Mouse (Mus musculus) liver, embryonic 13.5 days (tissue): Measurements from ENCODE around the gene Atg2b. TPM values are rescaled to one million over a fixed set of nuclear protein-coding genes. Genes with fewer than 3 reads are reported as not detected.

Experiments used
- ATAC-seq: fragments of 200-750 bp; cut with Nextera tagmentation; 2 replicates; pipeline ENCODE4 v1.8.0; 2017; ENCODE audit warnings: low read depth, mild to moderate bottlenecking, moderate number of reproducible peaks, moderate library complexity
- DNase-seq: peaks from one replicate; pipeline ENCODE4 v3.0.0; 2022
- H3K27ac ChIP-seq: fragments of 300-500 bp; sonication (generic); 2 replicates; pipeline ENCODE4 v1.5.1; 2015; ENCODE audit warnings: moderate library complexity, mild to moderate bottlenecking, inconsistent platforms
- H3K27me3 ChIP-seq: fragments of 300-500 bp; sonication (generic); 2 replicates; pipeline ENCODE4 v1.6.1; 2015; ENCODE audit warnings: mild to moderate bottlenecking, inconsistent platforms
- H3K36me3 ChIP-seq: fragments of 300-500 bp; sonication (generic); 2 replicates; pipeline ENCODE4 v1.6.1; 2015; ENCODE audit warnings: mild to moderate bottlenecking, inconsistent platforms
- H3K4me1 ChIP-seq: fragments of 300-500 bp; sonication (generic); replicated peaks from 2 replicates; pipeline ENCODE4 v1.6.1; 2015; ENCODE audit warnings: inconsistent platforms
- H3K4me2 ChIP-seq: fragments of 300-500 bp; sonication (generic); 2 replicates; pipeline ENCODE4 v1.6.1; 2015; ENCODE audit warnings: inconsistent platforms, mild to moderate bottlenecking, moderate library complexity
- H3K4me3 ChIP-seq: fragments of 300-500 bp; sonication (generic); replicated peaks from 2 replicates; pipeline ENCODE4 v1.5.1; 2015; ENCODE audit warnings: mild to moderate bottlenecking, inconsistent platforms
- H3K9ac ChIP-seq: fragments of 300-500 bp; sonication (generic); 2 replicates; pipeline ENCODE4 v1.6.1; 2015; ENCODE audit warnings: mild to moderate bottlenecking, inconsistent platforms
- H3K9me3 ChIP-seq: fragments of 300-500 bp; sonication (generic); replicated peaks from 2 replicates; pipeline ENCODE4 v1.6.1; 2016; ENCODE audit warnings: inconsistent platforms
- WGBS: fragments of 180-500 bp; shearing (Covaris S2); methylation state at CpG from one replicate; pipeline ENCODE4 v1.1.7; 2015; ENCODE audit not compliant: insufficient replicate concordance; 5-methylcytosine and 5-hydroxymethylcytosine counted together
- polyA plus RNA-seq: library from polyadenylated mRNA; unstranded; fragments of >200 nt; fragmentation: Nextera tagmentation; extraction: Ambion mirVana; gene quantifications from 2 replicates; pipeline ENCODE4 v1.2.1, GENCODE M21; 2015

Atg2b gene
- 7.5 and 8.2 TPM in 2 replicates for polyA plus RNA-seq

DNA sequence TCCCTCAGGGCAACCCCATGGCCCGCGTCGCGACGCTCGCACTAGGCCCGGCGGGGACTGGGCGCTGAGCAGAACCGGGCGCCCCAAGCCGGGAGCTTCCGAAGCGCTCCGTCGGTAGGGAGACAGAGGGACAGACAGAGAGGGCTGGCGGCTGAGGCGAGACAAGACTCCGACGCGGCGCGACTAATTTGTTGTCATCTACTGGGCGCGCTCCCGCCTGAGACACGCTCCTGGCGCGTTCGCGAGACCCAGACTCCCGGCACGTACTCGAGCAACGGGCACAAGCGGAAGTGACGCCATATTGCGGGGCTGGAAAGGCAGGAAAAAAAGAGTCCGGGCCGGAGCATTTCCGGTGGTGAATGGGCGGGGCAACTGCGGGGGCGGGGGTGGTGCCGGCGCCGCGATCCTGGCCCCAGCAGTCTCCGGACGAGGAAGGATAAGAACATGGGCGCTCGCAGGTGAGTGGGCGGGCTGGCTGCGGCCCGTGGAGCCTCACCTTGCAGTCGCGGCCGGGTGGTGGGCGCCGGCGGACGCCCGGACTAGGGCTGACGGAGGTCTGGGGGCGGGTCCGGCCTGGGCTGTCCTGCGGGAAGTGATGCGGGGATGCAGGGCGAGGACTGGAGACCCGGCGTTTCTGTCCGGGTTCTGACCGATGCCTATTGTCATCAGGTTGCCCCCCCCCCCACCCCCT is at the start of gene Atg2b:
Atg2b (minus strand) TSS at position 211 of the 691 bp plus-strand sequence.
- under 1% methylated on average over 73 of the region's 73 CpGs for WGBS
- peak; percentile 89 for ATAC-seq
- peaks cover 17% of the 10 kb centered on the region for H3K36me3 ChIP-seq
- peak within 1 kb of the TSS; percentile 93 for H3K4me2 ChIP-seq
- no peaks in the 10 kb centered on the region for H3K9me3 ChIP-seq
- H3K27ac ChIP-seq, result peak within 1 kb of the TSS; percentile 95
- peak; percentile 94 for DNase-seq
- H3K4me1 ChIP-seq, result peaks cover 51% of the 10 kb centered on the region
- H3K9ac ChIP-seq, result peak within 1 kb of the TSS; percentile 96
- no peaks in the 10 kb centered on the region for H3K27me3 ChIP-seq
- H3K4me3 ChIP-seq, result peak within 1 kb of the TSS; percentile 99

- whole genome bisulfite sequencing, result 76% methylated on average over 9 of the region's 9 CpGs
Observed at GRCm38 (mm10) chr12:105733370-105734159, 48.6 kb upstream of the Atg2b start.

DNA sequence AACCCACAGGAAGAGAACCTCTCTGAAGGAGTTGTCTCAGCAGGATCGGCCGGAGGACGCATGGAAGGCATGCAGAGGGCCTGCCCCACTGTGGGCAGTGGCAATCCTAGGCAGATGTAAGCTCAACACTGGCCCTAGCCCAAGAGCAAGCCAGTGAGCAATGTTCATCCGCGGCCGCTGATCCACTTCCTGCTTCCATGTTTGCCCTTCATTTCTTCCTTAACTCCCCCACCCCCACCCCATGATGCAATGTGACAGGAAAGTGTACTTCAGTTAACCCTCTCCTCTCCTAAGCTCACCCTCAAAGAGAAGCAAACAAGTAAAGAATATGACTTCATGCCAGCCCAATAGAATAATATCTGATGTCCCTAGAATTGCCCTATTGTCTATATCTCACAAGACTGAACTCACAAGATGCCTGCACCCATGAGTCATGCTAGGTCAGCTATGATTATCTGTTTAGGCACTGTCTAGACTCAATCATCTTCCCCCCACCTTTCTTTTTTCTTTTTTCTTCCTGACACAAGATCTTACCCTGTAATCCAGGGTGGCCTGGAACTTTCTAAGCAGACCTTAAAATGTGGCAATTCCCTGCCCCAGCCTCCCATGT is 45.9 kb upstream of the Atg2b start:
- Histone ChIP-seq H3K4me3 (no peak overlapping the region), H3K9me3 (no peaks in the 10 kb centered on the region), H3K36me3 (no peaks in the 10 kb centered on the region), H3K9ac (no peak overlapping the region), H3K27ac (no peak overlapping the region), H3K4me1 (peaks cover 32% of the 10 kb centered on the region), H3K27me3 (no peaks in the 10 kb centered on the region), H3K4me2 (no peak overlapping the region)
- DNase-seq, result no peak
- ATAC-seq, result no peak
- 53% methylated on average over 6 of the region's 6 CpGs for WGBS

More at GRCm38 (mm10) chr12:105733370-105734159, 48.6 kb upstream of the Atg2b start:
- Histone ChIP-seq H3K4me2 (no peak overlapping the region), H3K9ac (no peak overlapping the region), H3K4me1 (peaks cover 18% of the 10 kb centered on the region), H3K9me3 (no peaks in the 10 kb centered on the region), H3K27me3 (no peaks in the 10 kb centered on the region), H3K27ac (no peak overlapping the region), H3K4me3 (no peak overlapping the region), H3K36me3 (no peaks in the 10 kb centered on the region)
- no peak for ATAC-seq
- DNase-seq, result no peak

- Histone ChIP-seq H3K36me3 (no peaks in the 10 kb centered on the region), H3K27ac (peak overlapping the region; percentile 77), H3K9me3 (no peaks in the 10 kb centered on the region), H3K27me3 (no peaks in the 10 kb centered on the region), H3K9ac (no peak overlapping the region), H3K4me2 (peak overlapping the region; percentile 39; the same call in 1 of the 2 replicates), H3K4me1 (peaks cover 60% of the 10 kb centered on the region), H3K4me3 (no peak overlapping the region)
- ATAC-seq (no peak), DNase-seq (peak; percentile 32)
- 15% methylated on average over 8 of the region's 8 CpGs for WGBS
Observed at GRCm38 (mm10) chr12:105727964-105728363, 43.0 kb upstream of the Atg2b start.

DNA sequence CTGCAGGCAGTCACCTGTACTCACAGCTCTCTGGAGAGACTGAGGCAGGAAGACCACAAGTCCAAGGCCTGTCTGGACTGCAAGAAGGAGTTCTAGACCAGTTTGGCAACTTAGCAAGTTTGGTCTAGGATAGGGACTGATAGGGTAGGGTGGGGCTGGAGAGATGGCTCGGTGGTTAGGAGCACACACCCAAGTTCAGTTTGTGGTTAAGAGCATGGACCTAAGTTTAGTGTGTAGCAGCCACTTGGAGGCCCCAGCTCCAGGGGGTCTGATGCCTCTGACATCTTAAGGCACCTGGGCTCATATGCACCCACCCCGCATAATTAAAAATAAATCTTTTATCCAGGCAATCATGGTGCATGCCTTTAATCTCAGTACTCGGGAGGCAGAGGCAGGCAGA is 42.3 kb upstream of the Atg2b start:
- Histone ChIP-seq H3K27me3 (no peaks in the 10 kb centered on the region), H3K27ac (peak overlapping the region; percentile 77)
- 27% methylated on average over 3 of the region's 3 CpGs for WGBS

GRCm38 (mm10) chr12:105725736-105726135 is 40.7 kb upstream of the Atg2b start:
- Histone ChIP-seq H3K27ac (peak overlapping the region; percentile 77), H3K4me3 (no peak overlapping the region), H3K9ac (no peak overlapping the region), H3K9me3 (no peaks in the 10 kb centered on the region), H3K4me1 (peaks cover 57% of the 10 kb centered on the region), H3K36me3 (no peaks in the 10 kb centered on the region), H3K27me3 (no peaks in the 10 kb centered on the region), H3K4me2 (no peak overlapping the region)
- WGBS, result 78% methylated on average over 13 of the region's 13 CpGs
- no peak for ATAC-seq
- no peak for DNase-seq

More for the DNA sequence above, 42.3 kb upstream of the Atg2b start:
- H3K9me3 ChIP-seq, result no peaks in the 10 kb centered on the region
- no peaks in the 10 kb centered on the region for H3K36me3 ChIP-seq
- DNase-seq (peak; percentile 40), ATAC-seq (peak; percentile 86)
- peak overlapping the region; percentile 46; the same call in 1 of the 2 replicates for H3K9ac ChIP-seq
- H3K4me2 ChIP-seq, result peak overlapping the region; percentile 39
- no peak overlapping the region for H3K4me3 ChIP-seq
- peaks cover 62% of the 10 kb centered on the region for H3K4me1 ChIP-seq

DNA sequence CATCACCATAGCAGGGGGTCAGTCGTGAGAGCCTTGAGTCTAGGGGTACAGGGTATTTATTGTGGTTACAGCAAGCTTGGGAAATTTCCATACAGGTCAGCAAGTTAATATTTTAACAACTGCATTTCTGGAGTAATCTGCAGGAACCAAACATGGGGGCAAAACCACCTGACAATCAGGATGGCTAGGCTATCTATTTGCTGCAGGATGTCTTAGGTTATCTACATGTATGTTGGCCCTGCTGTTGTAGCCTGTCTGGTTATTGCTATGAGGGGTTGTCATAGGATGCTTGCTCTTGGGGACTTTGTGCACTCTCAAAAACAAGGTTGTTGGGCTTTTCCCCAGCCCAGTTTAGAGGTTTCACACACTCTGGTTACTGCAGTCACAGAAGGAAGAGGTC is 39.6 kb upstream of the Atg2b start:
- H3K4me2 ChIP-seq, result peak overlapping the region; percentile 32
- H3K27me3 ChIP-seq, result no peaks in the 10 kb centered on the region
- peak; percentile 43 for DNase-seq
- H3K4me1 ChIP-seq, result peaks cover 56% of the 10 kb centered on the region
- WGBS, result 5% methylated on average over 1 of the region's 1 CpGs
- H3K27ac ChIP-seq, result peak overlapping the region; percentile 79
- no peaks in the 10 kb centered on the region for H3K9me3 ChIP-seq
- peak; percentile 72 for ATAC-seq
- H3K36me3 ChIP-seq, result no peaks in the 10 kb centered on the region
- H3K4me3 ChIP-seq, result no peak overlapping the region
- no peak overlapping the region for H3K9ac ChIP-seq

- DNase-seq (peak; percentile 26), ATAC-seq (no peak)
- H3K36me3 ChIP-seq, result no peaks in the 10 kb centered on the region
- WGBS, result 1% methylated on average over 5 of the region's 5 CpGs
- no peaks in the 10 kb centered on the region for H3K9me3 ChIP-seq
- no peak overlapping the region for H3K4me3 ChIP-seq
- no peak overlapping the region for H3K27ac ChIP-seq
- H3K27me3 ChIP-seq, result no peaks in the 10 kb centered on the region
- peaks cover 61% of the 10 kb centered on the region for H3K4me1 ChIP-seq
- H3K9ac ChIP-seq, result no peak overlapping the region
- H3K4me2 ChIP-seq, result no peak overlapping the region
Observed at GRCm38 (mm10) chr12:105722657-105723056, 37.6 kb upstream of the Atg2b start.

DNA sequence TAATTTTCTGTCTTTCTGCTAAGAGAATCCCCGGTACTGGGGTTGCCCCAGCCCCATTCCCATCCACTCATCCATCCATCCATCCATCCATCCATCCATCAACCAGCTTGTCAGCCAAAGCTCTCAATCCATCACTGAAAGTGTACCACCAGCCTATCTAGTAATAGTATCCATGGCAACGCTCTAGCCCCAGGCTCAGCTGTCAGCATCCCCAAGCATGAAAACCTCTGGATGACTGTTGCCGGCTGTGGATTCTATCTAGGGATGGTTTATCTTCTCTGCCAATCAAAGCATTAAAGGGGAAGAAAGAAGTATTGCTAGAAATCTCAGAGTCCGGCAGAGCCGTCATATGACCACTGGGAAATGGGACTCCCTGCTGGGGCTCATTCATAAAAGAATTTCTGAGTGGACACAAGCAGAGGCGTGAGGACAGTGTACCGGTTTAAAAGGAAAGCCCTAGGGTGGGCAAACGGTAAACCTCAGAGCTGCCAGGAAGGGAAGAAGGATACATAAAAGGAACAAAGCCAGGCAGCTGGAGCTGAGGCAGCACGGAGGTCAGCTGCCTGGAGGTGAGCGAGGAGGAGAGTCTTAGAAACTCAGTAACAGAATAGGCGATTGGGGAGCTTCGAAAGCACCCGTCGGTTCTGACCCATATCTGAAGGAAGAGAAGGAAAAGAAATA is 36.6 kb upstream of the Atg2b start:
- Histone ChIP-seq H3K4me3 (no peak overlapping the region), H3K9me3 (no peaks in the 10 kb centered on the region), H3K4me1 (peaks cover 51% of the 10 kb centered on the region), H3K9ac (no peak overlapping the region), H3K4me2 (no peak overlapping the region), H3K27ac (no peak overlapping the region), H3K27me3 (no peaks in the 10 kb centered on the region), H3K36me3 (no peaks in the 10 kb centered on the region)
- WGBS, result 71% methylated on average over 14 of the region's 14 CpGs
- ATAC-seq, result no peak
- no peak for DNase-seq

DNA sequence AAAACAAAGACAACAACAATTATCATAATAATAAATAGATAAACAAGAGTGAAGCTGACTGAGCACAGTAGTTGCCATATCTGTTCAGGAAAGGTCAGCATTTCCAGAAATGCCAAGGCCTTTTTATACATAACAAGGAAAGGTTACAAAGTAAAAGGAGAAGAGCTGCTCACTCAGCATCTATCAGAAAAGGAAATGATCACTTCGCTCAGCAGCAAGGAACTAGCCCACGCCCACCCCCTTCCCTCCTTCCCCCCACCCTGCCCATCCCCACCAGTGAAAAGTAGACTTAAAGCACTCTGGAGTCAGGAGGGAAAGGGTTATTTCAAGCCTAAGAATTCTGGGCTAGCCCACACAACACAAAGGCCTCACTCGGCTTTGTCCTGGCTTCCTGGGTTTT is 35.2 kb upstream of the Atg2b start:
- DNase-seq (no peak), ATAC-seq (no peak)
- no peak overlapping the region for H3K27ac ChIP-seq
- no peak overlapping the region for H3K4me3 ChIP-seq
- no peaks in the 10 kb centered on the region for H3K36me3 ChIP-seq
- H3K4me1 ChIP-seq, result peaks cover 38% of the 10 kb centered on the region
- 64% methylated on average over 3 of the region's 3 CpGs for WGBS
- no peaks in the 10 kb centered on the region for H3K9me3 ChIP-seq
- H3K4me2 ChIP-seq, result no peak overlapping the region
- peaks cover 2% of the 10 kb centered on the region; the same call in 1 of the 2 replicates for H3K27me3 ChIP-seq
- no peak overlapping the region for H3K9ac ChIP-seq

DNA sequence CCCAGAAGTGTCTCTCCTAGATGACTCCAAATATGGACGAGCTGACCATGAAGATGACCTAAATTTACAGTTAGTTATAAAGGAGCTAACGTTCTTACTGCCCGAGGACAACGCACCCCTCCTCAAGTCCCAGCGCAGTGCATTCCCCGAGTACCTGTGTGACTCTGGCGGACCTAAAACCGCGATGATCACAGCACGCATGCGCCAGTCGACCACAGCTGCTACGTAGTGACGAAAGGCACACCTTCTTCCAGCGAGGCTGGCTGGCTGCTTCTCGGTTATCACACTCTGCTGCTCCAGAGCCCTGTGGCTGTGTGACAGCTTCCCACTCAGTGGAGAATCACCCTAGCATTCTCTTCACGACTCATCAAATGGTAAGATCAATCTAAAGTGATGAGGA is 33.6 kb upstream of the Atg2b start:
- peak overlapping the region; percentile 23; the same call in 1 of the 2 replicates for H3K4me3 ChIP-seq

More for the DNA sequence above, 33.6 kb upstream of the Atg2b start:
- Histone ChIP-seq H3K36me3 (no peaks in the 10 kb centered on the region), H3K4me2 (peak overlapping the region; percentile 54), H3K27me3 (peaks cover 4% of the 10 kb centered on the region; the same call in 1 of the 2 replicates), H3K9ac (no peak overlapping the region), H3K27ac (no peak overlapping the region), H3K9me3 (no peaks in the 10 kb centered on the region), H3K4me1 (peaks cover 23% of the 10 kb centered on the region)
- ATAC-seq (peak; percentile 75), DNase-seq (peak; percentile 59)
- WGBS, result 37% methylated on average over 17 of the region's 17 CpGs
